Mouse (Mus musculus): ENCODE results near the gene Sh3pxd2b. TPM values are rescaled to one million over a fixed set of nuclear protein-coding genes. Genes with fewer than 3 reads are reported as not detected.

Gene Sh3pxd2b
- total and polyA plus RNA-seq, 3 experiments = 2.4 to 13.2 (median 6.7) TPM

DNA sequence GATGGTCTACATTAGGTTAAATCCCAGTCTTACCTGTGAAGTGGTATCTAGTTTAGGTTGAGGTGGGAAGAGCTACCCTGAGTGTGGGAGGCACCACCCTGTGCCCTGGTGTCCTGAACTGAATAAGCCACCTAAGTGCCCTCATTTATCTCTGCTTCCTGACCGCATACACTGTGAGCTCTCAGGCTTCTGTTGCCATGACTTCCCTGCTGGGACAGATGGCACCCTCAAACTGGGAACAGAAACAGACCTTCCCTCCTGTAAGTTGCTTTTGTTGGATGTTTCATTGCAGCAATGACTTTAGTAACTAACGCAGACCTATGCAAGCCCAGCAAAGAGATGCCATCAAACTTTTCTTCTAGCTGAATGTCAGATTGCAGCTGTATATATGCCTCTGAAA, 14.4 kb upstream of the Sh3pxd2b start:
- dilution Hi-C loops (cut with MboI; ENCODE audit: extremely low pct_ligation_motif_present, extremely low pct_unique_long_range_greater_than_20kb, low sequenced_read_pairs) = no loop called here

DNA sequence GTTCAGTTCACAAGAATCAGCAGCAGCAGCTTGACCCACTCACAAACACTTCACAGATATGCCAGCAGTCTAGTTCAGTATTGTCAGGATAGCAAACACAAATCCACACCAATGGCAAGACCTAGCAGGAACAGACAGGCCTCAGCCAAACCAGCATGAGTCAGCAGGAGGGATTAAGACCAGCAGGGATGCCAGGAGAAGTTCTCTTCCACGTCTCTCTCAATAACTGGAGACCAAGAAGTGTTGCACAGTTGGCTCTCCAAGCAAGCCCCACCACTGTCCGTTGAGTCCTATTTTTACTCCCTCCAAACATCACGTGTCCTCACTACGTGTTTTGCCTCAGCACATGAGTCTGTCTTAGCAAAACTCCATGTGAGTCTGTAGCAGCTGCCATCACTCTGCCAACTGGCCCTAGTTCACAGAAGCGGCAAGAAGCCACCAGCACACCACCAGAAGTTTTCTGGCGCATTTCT, 11.1 kb upstream of the Sh3pxd2b start:
- dilution Hi-C loops (cut with MboI; ENCODE audit: extremely low pct_ligation_motif_present, extremely low pct_unique_long_range_greater_than_20kb, low sequenced_read_pairs) = no loop called here
- in situ Hi-C loops (cut with MboI; ENCODE audit: low pct_ligation_motif_present, low pct_unique_long_range_greater_than_20kb, low sequenced_read_pairs) = no loop called here

More for the DNA sequence above, 14.4 kb upstream of the Sh3pxd2b start:
- Histone ChIP-seq H3K36me3 (replicated peaks in 1 of 2; ENCODE audit: control insufficient read depth in 1 of 2, insufficient read depth in 1 of 2, low read length in 1 of 2) (no peaks in the 10 kb centered on the region), H3K27me3 (replicated peaks) (peaks cover 4% of the 10 kb centered on the region), H3K79me2 (replicated peaks; ENCODE audit: control insufficient read depth, extremely low read depth, insufficient read depth, poor library complexity, severe bottlenecking) (no peaks in the 10 kb centered on the region), H3K4me1 (ENCODE audit: control insufficient read depth in 1 of 2, insufficient read depth in 2 of 2) (peaks cover 5 to 13% of the 10 kb centered on the region in 2 experiments), H3K4me2 (ENCODE audit: insufficient read depth, low read depth, poor library complexity, severe bottlenecking) (no peak overlapping the region), H3K9ac (ENCODE audit: insufficient read depth, low read depth) (no peak overlapping the region), H3K9me3 (replicated peaks; ENCODE audit: low read length) (peaks cover 13% of the 10 kb centered on the region), H3K27ac (ENCODE audit: insufficient read depth, low read depth) (no peak overlapping the region), H3K4me3 (replicated peaks in 1 of 3; ENCODE audit: low read depth in 2 of 3, low read length in 2 of 3, poor library complexity in 1 of 3) (no peak overlapping the region)
- in situ Hi-C loops (cut with MboI; ENCODE audit: low pct_ligation_motif_present, low pct_unique_long_range_greater_than_20kb, low sequenced_read_pairs) = no loop called here
- no peak for DNase-seq (ENCODE audit: extremely low read depth)
- TF ChIP-seq ZKSCAN1 (IDR thresholded peaks at IDR 0.05; ENCODE audit: borderline replicate concordance, low read depth, low read length) = no peak
- no peak for TF ChIP-seq ZC3H11A (IDR thresholded peaks at IDR 0.05; ENCODE audit: low read depth, low read length)
- TF ChIP-seq SIN3A (IDR thresholded peaks at IDR 0.05; ENCODE audit: low read length) = no peak
- TF ChIP-seq POLR2A (IDR thresholded peaks at IDR 0.05; ENCODE audit: low read depth, low read length) = no peak
- no peak for TF ChIP-seq MYC (IDR thresholded peaks at IDR 0.05; ENCODE audit: low read depth, low read length)
- no peak for TF ChIP-seq HCFC1 (IDR thresholded peaks at IDR 0.05; ENCODE audit: low read depth, low read length)
- no peak for TF ChIP-seq MAFK (IDR thresholded peaks at IDR 0.05; ENCODE audit: insufficient replicate concordance, low read length)
- no peak for TF ChIP-seq MXI1 (IDR thresholded peaks at IDR 0.05; ENCODE audit: low read depth, low read length)
- TF ChIP-seq CHD2 (IDR thresholded peaks at IDR 0.05; ENCODE audit: low read length) = no peak
- no peak for TF ChIP-seq NRF1 (IDR thresholded peaks at IDR 0.05; ENCODE audit: low read depth, low read length)
- no peak for TF ChIP-seq UBTF (IDR thresholded peaks at IDR 0.05; ENCODE audit: low read depth, low read length)
- no peak for TF ChIP-seq KAT2A (IDR thresholded peaks at IDR 0.05; ENCODE audit: insufficient replicate concordance, low read length)
- no peak for TF ChIP-seq JUND (conservative IDR thresholded peaks at IDR 0.05; ENCODE audit: low read depth, low read length)
- TF ChIP-seq ELF1 (IDR thresholded peaks at IDR 0.05; ENCODE audit: low read depth, low read length) = no peak
- TF ChIP-seq JUN (IDR thresholded peaks at IDR 0.05; ENCODE audit: insufficient read depth, low read depth, low read length) = no peak

More for the DNA sequence above, 11.1 kb upstream of the Sh3pxd2b start:
- peaks cover 15% of the 10 kb centered on the region for H3K27me3 ChIP-seq (replicated peaks)
- DNase-seq (ENCODE audit: extremely low read depth) = no peak
- TF ChIP-seq MEF2A (IDR thresholded peaks at IDR 0.05; ENCODE audit: borderline replicate concordance, low read depth, low read length) (no peak), EP300 (IDR thresholded peaks at IDR 0.05; ENCODE audit: low read length) (no peak)
- H3K27ac ChIP-seq (ENCODE audit: insufficient read depth, low read depth) = no peak overlapping the region
- no peaks in the 10 kb centered on the region for H3K36me3 ChIP-seq (replicated peaks in 1 of 2; ENCODE audit: control insufficient read depth in 1 of 2, insufficient read depth in 1 of 2, low read length in 1 of 2)
- no peaks in the 10 kb centered on the region for H3K79me2 ChIP-seq (replicated peaks; ENCODE audit: control insufficient read depth, extremely low read depth, insufficient read depth, poor library complexity, severe bottlenecking)
- no peak overlapping the region for H3K9ac ChIP-seq (ENCODE audit: insufficient read depth, low read depth)
- H3K4me3 ChIP-seq (replicated peaks in 1 of 3; ENCODE audit: low read depth in 2 of 3, low read length in 2 of 3, poor library complexity in 1 of 3) = no peak overlapping the region
- H3K9me3 ChIP-seq (replicated peaks; ENCODE audit: low read length) = peaks cover 13% of the 10 kb centered on the region
- no peak overlapping the region for H3K4me2 ChIP-seq (ENCODE audit: insufficient read depth, low read depth, poor library complexity, severe bottlenecking)
- H3K4me1 ChIP-seq (ENCODE audit: control insufficient read depth in 1 of 2, insufficient read depth in 2 of 2) = no peaks in the 10 kb centered on the region; a peak in 1 of 4 replicates
